Mouse (Mus musculus) cerebellum, adult 2 months (tissue): Measurements from ENCODE around the gene Nop58.

ENCODE experiments used
- CTCF ChIP-seq: fragments of 200-500 bp; IDR thresholded peaks from 2 replicates; pipeline ENCODE4 v1.5.1; 2011; ENCODE audit warnings: low read depth, mild to moderate bottlenecking, control low read depth, low read length, moderate library complexity, borderline replicate concordance; ENCODE audit not compliant: insufficient read depth
- POLR2A ChIP-seq: fragments of 200-500 bp; IDR thresholded peaks from 2 replicates; pipeline ENCODE4 v1.6.1; 2011; ENCODE audit warnings: low read length, control low read depth, borderline replicate concordance; ENCODE audit not compliant: insufficient read depth

- TF ChIP-seq POLR2A (no peak), CTCF (no peak)
Observed at GRCm38 (mm10) chr1:59669962-59670630, 14.7 kb upstream of the Nop58 start.
